Mouse (Mus musculus): ENCODE data around the gene Abcb6. TPM values are rescaled to one million over a fixed set of nuclear protein-coding genes. Genes with fewer than 3 reads are reported as not detected.

Abcb6 gene
- polyA plus RNA-seq, 1 experiment: 18.6 TPM

GRCm38 (mm10) chr1:75185495-75185894, 5.3 kb upstream of the Abcb6 start:
- Histone ChIP-seq H3K27ac (ENCODE audit: insufficient read depth, low read depth, low read length) (no peak overlapping the region), H3K4me1 (ENCODE audit: control insufficient read depth, insufficient read depth, low read length) (peaks cover 25% of the 10 kb centered on the region), H3K4me3 (ENCODE audit: insufficient read depth, low read length) (no peak overlapping the region)
- TF ChIP-seq POLR2A (IDR thresholded peaks at IDR 0.05; ENCODE audit: borderline replicate concordance, low read depth, low read length): no peak
- no peak for TF ChIP-seq CTCF (IDR thresholded peaks at IDR 0.05; ENCODE audit: low read depth, low read length)

- TF ChIP-seq POLR2A (IDR thresholded peaks at IDR 0.05; ENCODE audit: borderline replicate concordance, low read depth, low read length) (no peak), CTCF (IDR thresholded peaks at IDR 0.05; ENCODE audit: low read depth, low read length) (0 out of 2 replicates have a peak, but pooled peaks have one; percentile 11)
- Histone ChIP-seq H3K27ac (ENCODE audit: insufficient read depth, low read depth, low read length) (no peak overlapping the region), H3K4me1 (ENCODE audit: control insufficient read depth, insufficient read depth, low read length) (peaks cover 7% of the 10 kb centered on the region; the same call in 1 of the 2 replicates), H3K4me3 (ENCODE audit: insufficient read depth, low read length) (no peak overlapping the region)
Measured at GRCm38 (mm10) chr1:75182160-75182559, 2.0 kb upstream of the Abcb6 start.

GRCm38 (mm10) chr1:75181377-75181870, 1.2 kb upstream of the Abcb6 start:
- TF ChIP-seq CTCF (IDR thresholded peaks at IDR 0.05; ENCODE audit: low read depth, low read length) (no peak), POLR2A (IDR thresholded peaks at IDR 0.05; ENCODE audit: borderline replicate concordance, low read depth, low read length) (no peak)
- Histone ChIP-seq H3K4me3 (ENCODE audit: insufficient read depth, low read length) (no peak overlapping the region), H3K27ac (ENCODE audit: insufficient read depth, low read depth, low read length) (no peak overlapping the region), H3K4me1 (ENCODE audit: control insufficient read depth, insufficient read depth, low read length) (peaks cover 5% of the 10 kb centered on the region; the same call in 1 of the 2 replicates)

- Histone ChIP-seq H3K4me1 (ENCODE audit: control insufficient read depth, insufficient read depth, low read length) (peaks cover 5% of the 10 kb centered on the region; the same call in 1 of the 2 replicates), H3K27ac (ENCODE audit: insufficient read depth, low read depth, low read length) (no peak overlapping the region), H3K4me3 (ENCODE audit: insufficient read depth, low read length) (no peak overlapping the region)
- TF ChIP-seq CTCF (IDR thresholded peaks at IDR 0.05; ENCODE audit: low read depth, low read length): no peak
- TF ChIP-seq POLR2A (IDR thresholded peaks at IDR 0.05; ENCODE audit: borderline replicate concordance, low read depth, low read length): no peak
Measured at GRCm38 (mm10) chr1:75180741-75181140, 549 bp upstream of the Abcb6 start.

GRCm38 (mm10) chr1:75179334-75180104, 673 bp downstream of the Abcb6 start:
- Histone ChIP-seq H3K4me1 (ENCODE audit: control insufficient read depth, insufficient read depth, low read length) (peaks cover 5% of the 10 kb centered on the region; the same call in 1 of the 2 replicates), H3K27ac (ENCODE audit: insufficient read depth, low read depth, low read length) (no peak overlapping the region), H3K4me3 (ENCODE audit: insufficient read depth, low read length) (peak overlapping the region; percentile 66)
- TF ChIP-seq CTCF (IDR thresholded peaks at IDR 0.05; ENCODE audit: low read depth, low read length) (no peak), POLR2A (IDR thresholded peaks at IDR 0.05; ENCODE audit: borderline replicate concordance, low read depth, low read length) (no peak)

GRCm38 (mm10) chr1:75168472-75169464, 11.4 kb downstream of the Abcb6 start, which contains the start of gene Zfand2b:
Zfand2b (plus strand) TSS chr1:75168646.
- Histone ChIP-seq H3K4me3 (ENCODE audit: insufficient read depth, low read length) (peak within 1 kb of the TSS; percentile 67), H3K4me1 (ENCODE audit: control insufficient read depth, insufficient read depth, low read length) (peaks cover 8% of the 10 kb centered on the region), H3K27ac (ENCODE audit: insufficient read depth, low read depth, low read length) (peak within 1 kb of the TSS; percentile 36; the same call in 1 of the 2 replicates)
- TF ChIP-seq CTCF (IDR thresholded peaks at IDR 0.05; ENCODE audit: low read depth, low read length): no peak
- no peak for TF ChIP-seq POLR2A (IDR thresholded peaks at IDR 0.05; ENCODE audit: borderline replicate concordance, low read depth, low read length)

- Histone ChIP-seq H3K27ac (ENCODE audit: insufficient read depth, low read depth, low read length) (0 out of 2 replicates have a peak overlapping the region, but pooled peaks have one; percentile 26), H3K4me1 (ENCODE audit: control insufficient read depth, insufficient read depth, low read length) (peaks cover 8% of the 10 kb centered on the region), H3K4me3 (ENCODE audit: insufficient read depth, low read length) (peak overlapping the region; percentile 67)
- no peak for TF ChIP-seq CTCF (IDR thresholded peaks at IDR 0.05; ENCODE audit: low read depth, low read length)
- no peak for TF ChIP-seq POLR2A (IDR thresholded peaks at IDR 0.05; ENCODE audit: borderline replicate concordance, low read depth, low read length)
Measured at GRCm38 (mm10) chr1:75168093-75168471, 12.1 kb downstream of the Abcb6 start.

GRCm38 (mm10) chr1:75160256-75160617, 20.0 kb downstream of the Abcb6 start:
- H3K4me3 ChIP-seq (ENCODE audit: insufficient read depth, low read length): no peak overlapping the region
- 0 out of 2 replicates have a peak, but pooled peaks cover 2% of the 10 kb centered on the region for H3K4me1 ChIP-seq (ENCODE audit: control insufficient read depth, insufficient read depth, low read length)
- no peak overlapping the region for H3K27ac ChIP-seq (ENCODE audit: insufficient read depth, low read depth, low read length)
- TF ChIP-seq CTCF (IDR thresholded peaks at IDR 0.05; ENCODE audit: low read depth, low read length) (no peak), POLR2A (IDR thresholded peaks at IDR 0.05; ENCODE audit: borderline replicate concordance, low read depth, low read length) (no peak)

- TF ChIP-seq CTCF (IDR thresholded peaks at IDR 0.05; ENCODE audit: low read depth, low read length): no peak
- no peak for TF ChIP-seq POLR2A (IDR thresholded peaks at IDR 0.05; ENCODE audit: borderline replicate concordance, low read depth, low read length)
- H3K4me1 ChIP-seq (ENCODE audit: control insufficient read depth, insufficient read depth, low read length): 0 out of 2 replicates have a peak, but pooled peaks cover 2% of the 10 kb centered on the region
- H3K27ac ChIP-seq (ENCODE audit: insufficient read depth, low read depth, low read length): no peak overlapping the region
- H3K4me3 ChIP-seq (ENCODE audit: insufficient read depth, low read length): no peak overlapping the region
Measured at GRCm38 (mm10) chr1:75159540-75160255, 20.5 kb downstream of the Abcb6 start.

Measured in bone marrow macrophage, adult 2 months (primary cell).